Mouse (Mus musculus): ENCODE measurements around the gene Gucd1. TPM values are rescaled to one million over a fixed set of nuclear protein-coding genes. Genes with fewer than 3 reads are reported as not detected.

Gucd1 gene
- total and polyA plus RNA-seq, 3 experiments: 16.8 to 19.0 (median 18.0) TPM

DNA sequence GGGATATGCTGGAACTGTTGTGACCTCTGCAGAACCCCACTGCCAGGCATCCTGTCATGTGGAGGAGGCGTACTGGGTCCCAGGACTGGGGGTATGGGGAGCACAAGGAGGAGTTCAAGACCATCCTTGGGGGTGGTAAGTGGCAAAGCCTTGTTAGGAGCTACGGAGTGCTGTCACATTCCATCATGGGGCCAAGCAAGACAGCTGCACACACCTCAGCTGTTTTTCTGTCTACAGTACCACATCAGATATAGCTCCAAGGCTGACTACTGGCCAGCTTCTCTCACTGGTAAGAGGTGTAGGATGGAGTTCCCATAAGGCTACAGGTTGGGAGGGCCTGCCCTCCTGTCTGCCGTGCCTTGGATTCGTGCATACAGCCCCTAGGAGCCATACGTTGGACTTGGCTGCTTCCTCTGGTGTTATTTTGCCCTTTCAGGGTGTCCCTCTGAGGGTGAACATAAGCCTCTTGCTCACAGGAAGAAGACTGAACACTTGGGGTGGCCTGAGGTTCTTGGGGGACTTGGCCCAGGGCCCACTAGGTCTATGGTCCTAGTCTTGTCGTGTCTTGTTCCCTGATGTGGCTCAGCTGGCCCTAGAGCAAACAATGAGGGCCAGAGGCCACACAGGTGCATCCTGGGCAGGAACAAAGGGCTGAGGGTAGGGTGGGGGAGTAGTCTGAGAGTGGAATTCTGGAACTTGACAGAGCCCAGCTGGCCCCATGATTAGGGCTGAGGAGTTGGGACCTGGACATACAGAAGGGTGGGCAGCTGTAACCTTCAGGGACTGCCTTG, 203.4 kb downstream of the Gucd1 start:
- TF ChIP-seq JUN (IDR thresholded peaks at IDR 0.05; ENCODE audit: insufficient read depth, low read depth, low read length): no peak
- TF ChIP-seq NELFE (IDR thresholded peaks at IDR 0.05; ENCODE audit: low read depth, low read length): no peak
- no peak for TF ChIP-seq MAZ (IDR thresholded peaks at IDR 0.05; ENCODE audit: low read depth, low read length)
- no peak for TF ChIP-seq EP300 (IDR thresholded peaks at IDR 0.05; ENCODE audit: low read length)
- TF ChIP-seq POLR2A (IDR thresholded peaks at IDR 0.05; ENCODE audit: low read depth, low read length): no peak
- TF ChIP-seq SMC3 (IDR thresholded peaks at IDR 0.05; ENCODE audit: low read depth, low read length): no peak
- TF ChIP-seq SIN3A (IDR thresholded peaks at IDR 0.05; ENCODE audit: low read length): no peak
- no peak for TF ChIP-seq NRF1 (IDR thresholded peaks at IDR 0.05; ENCODE audit: low read depth, low read length)
- TF ChIP-seq UBTF (IDR thresholded peaks at IDR 0.05; ENCODE audit: low read depth, low read length): no peak
- TF ChIP-seq GABPA (IDR thresholded peaks at IDR 0.05; ENCODE audit: insufficient replicate concordance, low read depth, low read length): no peak
- no peak for TF ChIP-seq TBP (conservative IDR thresholded peaks at IDR 0.05; ENCODE audit: low read depth, low read length)
- no peak for TF ChIP-seq ZMIZ1 (IDR thresholded peaks at IDR 0.05; ENCODE audit: low read depth, low read length)
- no peak for TF ChIP-seq RAD21 (IDR thresholded peaks at IDR 0.05; ENCODE audit: low read depth, low read length)
- no peak for TF ChIP-seq ELF1 (IDR thresholded peaks at IDR 0.05; ENCODE audit: low read depth, low read length)
- TF ChIP-seq ZKSCAN1 (IDR thresholded peaks at IDR 0.05; ENCODE audit: borderline replicate concordance, low read depth, low read length): no peak

DNA sequence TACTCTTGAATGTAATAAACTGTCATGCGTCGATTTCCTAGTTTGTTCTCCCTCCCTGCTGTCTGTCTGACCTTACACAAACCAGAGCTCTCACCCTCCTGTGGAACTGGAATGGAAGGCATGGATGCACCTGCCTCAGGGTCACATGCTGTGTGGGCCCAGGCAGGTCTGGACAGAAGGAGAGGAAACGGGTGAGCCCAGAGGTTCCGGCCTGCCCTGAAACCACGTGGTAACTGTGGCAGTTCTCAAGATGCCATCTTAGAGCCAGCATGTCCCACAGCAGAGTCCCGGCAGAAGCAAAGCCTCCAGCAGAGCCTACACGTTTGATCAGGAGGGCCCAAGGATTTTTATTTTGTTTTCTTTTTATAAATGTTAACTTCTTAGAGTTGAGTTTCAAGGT, 205.4 kb downstream of the Gucd1 start:
- Histone ChIP-seq H3K4me3 (replicated peaks in 1 of 3; ENCODE audit: low read depth in 2 of 3, low read length in 2 of 3, poor library complexity in 1 of 3) (no peak overlapping the region), H3K9ac (ENCODE audit: insufficient read depth, low read depth) (no peak overlapping the region), H3K36me3 (replicated peaks in 1 of 2; ENCODE audit: control insufficient read depth in 1 of 2, insufficient read depth in 1 of 2, low read length in 1 of 2) (peaks cover 36 to 58% of the 10 kb centered on the region in 2 experiments), H3K27ac (ENCODE audit: insufficient read depth, low read depth) (no peak overlapping the region), H3K9me3 (replicated peaks; ENCODE audit: low read length) (no peaks in the 10 kb centered on the region), H3K27me3 (replicated peaks) (no peaks in the 10 kb centered on the region), H3K4me1 (ENCODE audit: control insufficient read depth in 1 of 2, insufficient read depth in 2 of 2) (peaks cover 19 to 46% of the 10 kb centered on the region in 2 experiments), H3K79me2 (replicated peaks; ENCODE audit: control insufficient read depth, extremely low read depth, insufficient read depth, poor library complexity, severe bottlenecking) (no peaks in the 10 kb centered on the region), H3K4me2 (ENCODE audit: insufficient read depth, low read depth, poor library complexity, severe bottlenecking) (no peak overlapping the region)
- dilution Hi-C loops (cut with MboI; ENCODE audit: extremely low pct_ligation_motif_present, extremely low pct_unique_long_range_greater_than_20kb, low sequenced_read_pairs): no loop called here
- TF ChIP-seq PAX5 (IDR thresholded peaks at IDR 0.05; ENCODE audit: low read length): no peak
- TF ChIP-seq CHD1 (IDR thresholded peaks at IDR 0.05; ENCODE audit: low read depth, low read length): no peak
- TF ChIP-seq CHD2 (IDR thresholded peaks at IDR 0.05; ENCODE audit: low read length): no peak
- no peak for TF ChIP-seq JUND (conservative IDR thresholded peaks at IDR 0.05; ENCODE audit: low read depth, low read length)
- TF ChIP-seq MXI1 (IDR thresholded peaks at IDR 0.05; ENCODE audit: low read depth, low read length): no peak
- TF ChIP-seq MAX (IDR thresholded peaks at IDR 0.05; ENCODE audit: low read length): 0 out of 2 replicates have a peak, but pooled peaks have one; percentile 19
- no peak for DNase-seq (ENCODE audit: extremely low read depth)
- in situ Hi-C loops (cut with MboI; ENCODE audit: low pct_ligation_motif_present, low pct_unique_long_range_greater_than_20kb, low sequenced_read_pairs): no loop called here

More for the DNA sequence above, 203.4 kb downstream of the Gucd1 start:
- Histone ChIP-seq H3K4me1 (ENCODE audit: control insufficient read depth in 1 of 2, insufficient read depth in 2 of 2) (peaks cover 23 to 65% of the 10 kb centered on the region in 2 experiments), H3K9ac (ENCODE audit: insufficient read depth, low read depth) (no peak overlapping the region), H3K4me2 (ENCODE audit: insufficient read depth, low read depth, poor library complexity, severe bottlenecking) (no peak overlapping the region), H3K4me3 (replicated peaks in 1 of 3; ENCODE audit: low read depth in 2 of 3, low read length in 2 of 3, poor library complexity in 1 of 3) (no peak overlapping the region), H3K79me2 (replicated peaks; ENCODE audit: control insufficient read depth, extremely low read depth, insufficient read depth, poor library complexity, severe bottlenecking) (peaks cover 9% of the 10 kb centered on the region), H3K9me3 (replicated peaks; ENCODE audit: low read length) (no peaks in the 10 kb centered on the region), H3K27ac (ENCODE audit: insufficient read depth, low read depth) (no peak overlapping the region), H3K36me3 (replicated peaks in 1 of 2; ENCODE audit: control insufficient read depth in 1 of 2, insufficient read depth in 1 of 2, low read length in 1 of 2) (peaks cover 23 to 37% of the 10 kb centered on the region in 2 experiments), H3K27me3 (replicated peaks) (no peaks in the 10 kb centered on the region)
- DNase-seq (ENCODE audit: extremely low read depth): no peak
- in situ Hi-C loops (cut with MboI; ENCODE audit: low pct_ligation_motif_present, low pct_unique_long_range_greater_than_20kb, low sequenced_read_pairs): no loop called here
- dilution Hi-C loops (cut with MboI; ENCODE audit: extremely low pct_ligation_motif_present, extremely low pct_unique_long_range_greater_than_20kb, low sequenced_read_pairs): no loop called here

Data from CH12.LX (cell line).